Mouse (Mus musculus): ENCODE data around the gene Hist1h2ag.

DNA sequence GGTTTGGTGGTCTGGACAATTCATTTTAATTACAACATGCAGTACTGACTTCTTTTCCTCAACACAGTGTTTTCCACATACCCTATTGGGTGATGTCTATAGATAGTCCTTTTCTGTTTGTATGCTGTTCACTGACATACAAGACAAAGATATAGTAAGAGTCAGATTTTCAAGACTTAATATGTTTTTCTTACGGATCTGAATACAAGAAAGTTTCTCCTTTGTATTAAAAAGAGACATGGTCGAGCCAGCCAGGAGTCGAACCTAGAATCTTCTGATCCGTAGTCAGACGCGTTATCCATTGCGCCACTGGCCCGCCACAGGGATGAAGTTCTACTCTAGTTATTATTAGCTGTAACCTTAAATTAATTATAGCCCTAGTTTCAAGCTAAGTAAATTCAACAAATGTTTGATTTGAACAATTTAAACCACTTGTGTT is 21.8 kb downstream of the Hist1h2ag start:
- TF ChIP-seq GATA1 (IDR thresholded peaks at IDR 0.05; ENCODE audit: borderline replicate concordance, low read length) (no peak), FLI1 (IDR thresholded peaks at IDR 0.05; ENCODE audit: low read length) (no peak)

All from megakaryocyte, embryonic 14.5 days (primary cell).